Mouse (Mus musculus): ENCODE measurements around the gene Uckl1.

Gene Uckl1

GRCm38 (mm10) chr2:181572921-181573920 is 11.5 kb downstream of the Uckl1 start:
- DNase-seq (ENCODE audit: low read depth, low spot score): no peak

GRCm38 (mm10) chr2:181571941-181572670 is 12.6 kb downstream of the Uckl1 start:
- DNase-seq (ENCODE audit: low read depth, low spot score): no peak

- DNase-seq (ENCODE audit: low read depth, low spot score): no peak
Observed at GRCm38 (mm10) chr2:181570921-181571595, 13.6 kb downstream of the Uckl1 start.

DNA sequence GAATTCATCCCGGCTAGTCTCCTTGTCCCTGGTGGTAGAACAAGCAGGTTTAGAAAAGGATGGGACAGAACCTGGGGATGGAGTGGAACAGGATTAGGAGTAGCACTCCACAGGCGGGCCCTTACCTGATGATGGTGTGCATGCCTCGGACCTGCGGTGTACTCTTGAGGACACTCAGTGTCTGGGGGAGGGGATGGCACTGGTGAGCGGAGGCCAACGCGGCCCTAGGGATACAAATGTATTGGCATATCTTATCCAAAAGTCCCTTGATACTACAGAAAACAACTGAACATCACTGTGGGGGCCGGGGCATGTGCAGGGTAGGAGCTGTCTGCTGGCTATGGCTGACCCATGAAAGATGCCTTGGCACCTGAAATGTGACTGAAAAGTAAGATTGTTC is 14.3 kb downstream of the Uckl1 start:
- no peak for DNase-seq (ENCODE audit: low read depth, low spot score)

- no peak for DNase-seq (ENCODE audit: low read depth, low spot score)
Observed at GRCm38 (mm10) chr2:181569856-181570255, 14.8 kb downstream of the Uckl1 start.

DNA sequence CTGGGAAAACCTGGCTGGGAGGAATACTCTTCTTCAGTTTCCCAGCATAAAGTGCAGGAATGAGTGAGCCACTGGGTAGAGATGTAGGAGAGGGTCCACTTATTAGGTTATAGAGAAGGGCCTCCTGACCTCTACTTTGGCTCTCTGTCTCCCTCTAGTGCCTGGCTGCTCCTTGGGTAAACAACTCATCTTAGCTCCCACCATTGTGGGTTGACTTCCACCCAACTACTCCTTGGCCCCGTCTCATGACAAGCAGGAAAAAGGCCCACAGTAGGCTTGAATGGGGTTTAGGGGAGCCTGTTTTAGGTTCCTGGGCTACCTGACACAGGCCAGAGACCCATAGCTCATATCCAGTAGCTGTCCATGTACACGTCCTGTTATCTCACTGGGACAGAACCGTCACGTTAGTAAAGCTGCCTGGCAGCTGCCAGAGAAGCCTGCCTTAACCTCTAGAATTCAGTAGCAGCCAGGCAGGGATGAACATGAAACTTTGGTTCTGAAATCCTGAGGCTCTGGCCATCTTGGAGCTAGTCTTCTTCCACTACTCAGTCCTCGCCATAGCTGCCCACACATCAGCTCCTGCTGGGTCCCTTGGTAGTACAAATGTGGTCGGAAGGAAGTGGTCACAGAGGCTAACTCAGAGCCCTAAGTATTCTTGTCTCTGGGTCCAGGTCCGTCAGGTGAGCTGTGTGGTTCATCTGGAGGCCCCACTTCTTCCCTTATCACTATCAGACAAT is 16.3 kb downstream of the Uckl1 start:
- DNase-seq (ENCODE audit: low read depth, low spot score): peak; percentile 50

- DNase-seq (ENCODE audit: low read depth, low spot score): no peak
Observed at GRCm38 (mm10) chr2:181567338-181567737, 17.4 kb downstream of the Uckl1 start.

GRCm38 (mm10) chr2:181553772-181554171 is 30.9 kb downstream of the Uckl1 start:
- DNase-seq (ENCODE audit: low read depth, low spot score): no peak

DNA sequence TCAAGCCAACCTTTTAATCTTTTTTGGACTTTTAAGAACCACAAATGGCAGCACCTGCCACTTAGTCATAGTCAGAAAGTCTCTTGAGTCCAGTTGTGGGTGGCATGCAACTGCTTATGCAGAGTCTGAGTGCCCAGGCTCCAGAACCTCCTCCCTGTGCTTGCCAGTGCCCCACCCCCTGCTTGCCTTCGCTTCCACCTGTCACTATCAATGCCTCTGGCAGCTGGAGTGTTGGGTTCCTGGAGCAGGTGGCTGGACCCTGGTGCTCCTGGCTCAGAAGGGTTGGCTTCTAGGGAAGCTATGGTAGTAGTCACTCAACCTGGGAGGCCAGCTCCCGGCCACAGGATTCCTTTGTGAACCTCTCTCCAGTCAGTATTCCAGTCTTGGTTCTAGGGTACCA is 34.5 kb downstream of the Uckl1 start:
- DNase-seq (ENCODE audit: low read depth, low spot score): no peak

GRCm38 (mm10) chr2:181548682-181549081 is 36.0 kb downstream of the Uckl1 start:
- no peak for DNase-seq (ENCODE audit: low read depth, low spot score)

- no peak for DNase-seq (ENCODE audit: low read depth, low spot score)
Observed at GRCm38 (mm10) chr2:181548227-181548626, 36.5 kb downstream of the Uckl1 start.

DNA sequence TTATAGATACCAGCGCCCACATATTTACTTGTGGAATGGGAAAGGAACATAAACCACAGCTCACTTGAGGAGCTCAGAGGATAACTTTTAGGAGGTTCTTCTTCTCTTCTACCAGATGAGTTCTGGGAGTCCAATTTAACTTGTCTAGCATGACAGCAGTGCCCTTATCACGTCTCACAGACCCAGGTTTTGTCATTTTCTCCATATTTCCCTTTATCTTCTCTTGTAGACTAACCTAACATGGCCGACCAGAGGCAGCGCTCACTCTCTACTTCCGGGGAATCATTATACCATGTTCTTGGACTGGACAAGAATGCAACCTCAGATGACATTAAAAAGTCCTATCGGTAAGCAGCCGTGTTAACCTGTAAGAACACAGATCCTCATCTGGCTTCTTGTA is 38.5 kb downstream of the Uckl1 start:
- DNase-seq (ENCODE audit: low read depth, low spot score): no peak

DNA sequence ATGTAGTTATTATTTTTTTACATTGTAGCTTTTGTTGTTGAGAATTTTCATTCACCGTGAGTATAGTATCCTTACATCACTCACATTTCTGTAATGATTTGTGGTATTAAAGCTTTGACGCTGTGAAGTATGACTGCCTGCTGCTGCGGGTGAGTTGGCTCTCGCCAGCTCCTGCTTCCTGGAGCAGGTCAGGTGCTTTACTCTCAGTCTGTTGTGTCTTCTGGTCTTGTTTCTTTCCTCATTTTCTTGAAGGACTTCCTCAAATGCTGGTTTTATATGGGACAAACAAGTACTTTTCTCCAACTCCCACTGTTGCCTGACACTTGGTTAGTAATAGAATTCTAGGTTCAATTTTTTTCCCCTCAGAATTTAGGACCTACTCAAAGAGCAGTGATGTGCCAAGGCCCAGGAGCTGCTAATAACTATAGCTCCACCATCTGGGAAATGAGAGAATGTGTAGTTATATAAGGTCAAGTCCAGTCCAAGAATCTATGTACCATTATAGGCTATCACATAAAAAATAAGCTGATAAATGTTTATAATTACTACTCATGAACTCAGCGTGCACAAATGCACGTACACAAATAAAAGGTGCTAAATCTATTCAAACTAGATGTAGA is 42.8 kb downstream of the Uckl1 start:
- no peak for DNase-seq (ENCODE audit: low read depth, low spot score)

GRCm38 (mm10) chr2:181537444-181538047 is 47.1 kb downstream of the Uckl1 start:
- peak; percentile 12 for DNase-seq (ENCODE audit: low read depth, low spot score)

DNA sequence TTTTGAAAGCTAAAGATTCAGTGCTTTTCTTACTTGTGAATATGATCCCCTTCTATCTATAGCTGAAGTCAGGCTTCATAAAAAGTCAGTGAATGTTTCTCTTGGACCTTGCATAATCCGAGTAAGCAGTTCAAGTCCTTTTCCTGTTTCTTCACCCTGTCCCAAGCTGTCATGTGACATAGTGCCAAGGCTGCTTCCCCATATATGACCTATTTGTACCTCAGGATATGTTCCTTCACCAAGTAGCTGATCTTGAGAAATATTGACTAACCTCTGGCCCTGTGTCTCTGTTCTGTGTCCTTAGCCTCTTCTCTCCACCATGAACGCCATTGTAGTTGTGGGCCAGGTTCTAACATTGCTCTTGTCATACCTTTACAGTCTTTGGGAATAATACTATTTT is 48.3 kb downstream of the Uckl1 start:
- DNase-seq (ENCODE audit: low read depth, low spot score): no peak

GRCm38 (mm10) chr2:181532589-181532988 is 52.1 kb downstream of the Uckl1 start:
- DNase-seq (ENCODE audit: low read depth, low spot score): no peak

DNA sequence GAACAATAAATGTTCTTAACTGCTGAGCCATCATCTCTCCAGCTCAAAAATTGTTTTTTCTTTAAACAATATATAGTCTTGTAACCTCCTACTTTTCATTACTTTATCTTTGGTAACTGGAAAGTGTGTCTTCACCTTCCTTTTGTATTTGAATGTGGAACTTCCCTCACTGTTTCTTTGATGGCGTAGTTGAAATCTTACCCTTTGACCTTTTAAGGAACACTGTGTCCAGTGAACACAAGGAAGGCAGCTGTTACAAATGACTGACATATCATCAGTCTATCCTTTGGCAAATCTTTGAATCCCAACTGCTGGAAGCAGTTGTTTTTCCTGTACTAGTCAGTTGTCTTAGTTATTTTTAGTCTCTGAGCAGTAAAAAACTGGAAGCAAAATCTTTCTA is 55.6 kb downstream of the Uckl1 start:
- DNase-seq (ENCODE audit: low read depth, low spot score): no peak

GRCm38 (mm10) chr2:181525526-181525925 is 59.2 kb downstream of the Uckl1 start:
- DNase-seq (ENCODE audit: low read depth, low spot score): no peak

DNA sequence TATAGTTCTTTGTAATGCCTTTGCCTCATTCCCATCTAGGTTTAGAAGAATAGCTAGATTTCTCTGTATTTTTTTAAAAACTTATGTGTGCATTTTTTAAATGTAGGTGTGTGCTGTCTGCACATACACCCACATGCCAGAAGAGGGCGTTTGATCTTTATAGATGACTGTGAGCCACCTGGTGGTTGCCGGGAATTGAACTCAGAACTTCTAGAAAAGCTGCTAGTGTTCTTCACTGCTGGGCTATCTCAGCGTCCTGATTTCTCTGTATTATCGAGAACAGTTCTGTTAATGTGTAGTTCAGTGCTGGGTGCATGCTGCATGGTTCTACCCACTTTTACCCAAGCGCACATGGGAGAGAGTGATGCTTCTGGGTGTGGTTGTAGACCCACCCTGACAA is 61.9 kb downstream of the Uckl1 start:
- peak; percentile 34 for DNase-seq (ENCODE audit: low read depth, low spot score)

GRCm38 (mm10) chr2:181521491-181521890 is 63.2 kb downstream of the Uckl1 start:
- no peak for DNase-seq (ENCODE audit: low read depth, low spot score)

- DNase-seq (ENCODE audit: low read depth, low spot score): no peak
Observed at GRCm38 (mm10) chr2:181520936-181521227, 63.8 kb downstream of the Uckl1 start.
